Mouse (Mus musculus): ENCODE measurements around the gene Tex26. TPM values are rescaled to one million over a fixed set of nuclear protein-coding genes. Genes with fewer than 3 reads are reported as not detected.

Tex26 gene
- polyA plus RNA-seq, 1 experiment, result 0.34 TPM

DNA sequence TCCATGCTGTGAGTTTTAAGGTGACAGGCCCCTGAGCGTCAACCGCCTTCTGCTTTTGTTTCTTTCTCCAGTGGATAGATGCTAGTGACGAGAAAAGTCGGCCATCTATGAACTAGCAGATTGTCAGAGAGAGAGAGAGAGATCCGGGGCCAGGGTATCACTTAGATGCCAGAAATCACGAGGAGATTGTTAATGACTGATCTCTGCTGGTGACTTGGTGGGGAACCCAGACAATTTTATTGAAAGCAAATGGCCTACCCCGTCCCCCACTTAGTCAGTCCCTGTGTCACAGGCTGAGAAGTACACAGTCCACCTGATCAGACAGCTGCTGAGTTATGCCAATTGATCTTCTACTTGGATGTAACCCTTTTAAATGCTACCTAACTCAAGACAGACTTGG is 9.9 kb downstream of the Tex26 start:
- Histone ChIP-seq H3K4me3 (replicated peaks; ENCODE audit: insufficient read depth, low read depth, low read length) (no peak overlapping the region), H3K27me3 (ENCODE audit: control insufficient read depth, insufficient read depth, low read length) (no peaks in the 10 kb centered on the region; the same call in 1 of the 2 replicates), H3K27ac (ENCODE audit: insufficient read depth, low read length) (no peak overlapping the region), H3K4me1 (ENCODE audit: control insufficient read depth, insufficient read depth, low read length) (peaks cover 8% of the 10 kb centered on the region; the same call in 1 of the 2 replicates)
- TF ChIP-seq POLR2A (IDR thresholded peaks at IDR 0.05; ENCODE audit: borderline replicate concordance, insufficient read depth, low read length) (no peak), CTCF (IDR thresholded peaks at IDR 0.05; ENCODE audit: borderline replicate concordance, insufficient read depth, low read depth, low read length) (no peak)
- 48% methylated on average over 7 of the region's 7 CpGs for WGBS
- DNase-seq, result no peak

DNA sequence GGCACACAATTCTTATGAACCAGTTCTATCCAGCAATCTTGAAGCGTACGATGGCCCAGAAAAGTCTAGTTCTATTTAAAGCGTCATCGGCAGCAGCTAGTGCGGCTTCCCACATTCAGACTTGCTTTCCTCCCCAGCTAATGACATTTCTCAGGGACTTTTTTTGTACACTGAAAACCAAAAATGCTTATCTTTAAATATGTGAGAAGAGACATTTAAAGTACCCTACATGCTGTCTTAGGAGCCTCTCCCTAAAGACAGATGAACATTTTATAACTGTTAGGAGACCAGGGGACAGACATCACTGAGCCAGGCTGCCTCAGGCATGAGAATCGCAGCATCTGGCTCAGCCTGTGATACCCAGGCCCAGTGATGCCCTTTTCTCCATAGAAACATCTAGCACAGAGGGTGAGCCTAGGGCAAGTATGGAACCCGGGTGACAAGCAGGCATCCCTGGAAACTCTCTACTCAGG is 11.8 kb downstream of the Tex26 start:
- WGBS, result 89% methylated on average over 7 of the region's 7 CpGs
- Histone ChIP-seq H3K4me1 (ENCODE audit: control insufficient read depth, insufficient read depth, low read length) (no peaks in the 10 kb centered on the region), H3K27ac (ENCODE audit: insufficient read depth, low read length) (no peak overlapping the region), H3K4me3 (replicated peaks; ENCODE audit: insufficient read depth, low read depth, low read length) (no peak overlapping the region), H3K27me3 (ENCODE audit: control insufficient read depth, insufficient read depth, low read length) (no peaks in the 10 kb centered on the region; the same call in 1 of the 2 replicates)
- no peak for DNase-seq
- TF ChIP-seq POLR2A (IDR thresholded peaks at IDR 0.05; ENCODE audit: borderline replicate concordance, insufficient read depth, low read length) (no peak), CTCF (IDR thresholded peaks at IDR 0.05; ENCODE audit: borderline replicate concordance, insufficient read depth, low read depth, low read length) (no peak)

DNA sequence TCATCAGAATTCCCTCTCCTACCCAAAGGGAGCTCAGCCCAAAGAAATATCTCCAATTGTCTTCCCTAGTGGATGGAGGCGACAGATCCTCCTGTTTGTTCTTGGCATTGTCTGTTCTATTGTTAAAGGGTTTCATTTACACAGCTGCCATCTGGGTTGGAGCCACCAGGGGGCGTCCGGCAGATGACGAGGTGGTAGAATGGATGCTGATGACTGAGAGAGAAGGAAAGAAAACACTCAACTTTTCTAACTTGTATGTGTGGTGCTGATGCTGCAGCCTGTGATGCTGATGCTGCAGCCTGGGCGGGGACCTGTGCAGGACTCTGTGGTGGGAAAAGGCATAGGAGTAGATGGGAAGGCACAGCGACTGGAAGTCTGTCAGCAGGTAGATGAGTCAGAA is 14.8 kb downstream of the Tex26 start:
- Histone ChIP-seq H3K27me3 (ENCODE audit: control insufficient read depth, insufficient read depth, low read length) (no peaks in the 10 kb centered on the region), H3K27ac (ENCODE audit: insufficient read depth, low read length) (no peak overlapping the region), H3K4me3 (replicated peaks; ENCODE audit: insufficient read depth, low read depth, low read length) (no peak overlapping the region), H3K4me1 (ENCODE audit: control insufficient read depth, insufficient read depth, low read length) (no peaks in the 10 kb centered on the region)
- 33% methylated on average over 6 of the region's 6 CpGs for WGBS
- peak; percentile 71 for TF ChIP-seq CTCF (IDR thresholded peaks at IDR 0.05; ENCODE audit: borderline replicate concordance, insufficient read depth, low read depth, low read length)
- TF ChIP-seq POLR2A (IDR thresholded peaks at IDR 0.05; ENCODE audit: borderline replicate concordance, insufficient read depth, low read length), result no peak
- DNase-seq, result peak; percentile 56 to 75

DNA sequence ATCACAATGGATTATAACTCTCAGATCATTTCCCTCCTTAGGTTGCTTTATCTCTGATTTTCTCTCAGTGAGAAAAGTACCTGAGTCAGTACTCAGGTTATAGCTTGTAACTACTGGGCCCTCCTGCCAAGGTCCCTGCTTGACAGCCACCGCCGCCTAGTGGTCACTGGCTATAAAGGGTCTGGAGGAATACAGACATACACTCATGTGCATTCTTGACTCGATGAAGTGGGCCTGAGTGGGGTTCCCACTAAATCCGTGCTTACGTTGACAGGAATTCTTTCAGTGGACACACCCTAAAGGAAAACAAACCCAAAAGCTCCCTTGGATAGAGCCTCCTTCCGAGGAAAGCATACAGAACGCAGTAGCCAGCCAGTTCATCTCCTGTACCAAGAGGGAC is 17.1 kb downstream of the Tex26 start:
- DNase-seq, result no peak
- Histone ChIP-seq H3K4me3 (replicated peaks; ENCODE audit: insufficient read depth, low read depth, low read length) (no peak overlapping the region), H3K4me1 (ENCODE audit: control insufficient read depth, insufficient read depth, low read length) (no peaks in the 10 kb centered on the region), H3K27ac (ENCODE audit: insufficient read depth, low read length) (no peak overlapping the region), H3K27me3 (ENCODE audit: control insufficient read depth, insufficient read depth, low read length) (no peaks in the 10 kb centered on the region)
- 94% methylated on average over 7 of the region's 7 CpGs for WGBS
- TF ChIP-seq POLR2A (IDR thresholded peaks at IDR 0.05; ENCODE audit: borderline replicate concordance, insufficient read depth, low read length), result no peak
- no peak for TF ChIP-seq CTCF (IDR thresholded peaks at IDR 0.05; ENCODE audit: borderline replicate concordance, insufficient read depth, low read depth, low read length)

DNA sequence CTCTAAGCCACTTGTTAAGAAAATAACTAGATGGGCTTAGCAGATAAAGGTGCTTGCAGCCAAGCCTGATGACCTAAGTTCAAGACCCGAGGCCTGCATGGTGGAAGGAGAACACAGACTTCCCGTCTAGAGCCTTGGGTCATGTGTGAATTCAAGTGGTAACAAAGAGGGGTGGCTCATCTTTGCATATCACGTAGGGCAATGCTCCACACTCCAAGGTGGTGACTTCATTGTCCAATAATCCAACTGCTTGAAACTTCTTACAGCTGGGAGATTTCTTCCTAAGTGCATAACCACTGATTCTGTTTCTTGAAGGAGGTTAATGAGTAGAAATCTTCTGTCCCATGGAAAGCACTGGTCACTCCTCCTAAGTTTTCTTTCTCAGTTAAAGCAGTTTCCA is 22.6 kb downstream of the Tex26 start:
- TF ChIP-seq CTCF (IDR thresholded peaks at IDR 0.05; ENCODE audit: borderline replicate concordance, insufficient read depth, low read depth, low read length) (no peak), POLR2A (IDR thresholded peaks at IDR 0.05; ENCODE audit: borderline replicate concordance, insufficient read depth, low read length) (no peak)
- no peak for DNase-seq
- Histone ChIP-seq H3K4me3 (replicated peaks; ENCODE audit: insufficient read depth, low read depth, low read length) (no peak overlapping the region), H3K27ac (ENCODE audit: insufficient read depth, low read length) (no peak overlapping the region), H3K27me3 (ENCODE audit: control insufficient read depth, insufficient read depth, low read length) (no peaks in the 10 kb centered on the region), H3K4me1 (ENCODE audit: control insufficient read depth, insufficient read depth, low read length) (no peaks in the 10 kb centered on the region)
- 88% methylated on average over 3 of the region's 3 CpGs for WGBS

DNA sequence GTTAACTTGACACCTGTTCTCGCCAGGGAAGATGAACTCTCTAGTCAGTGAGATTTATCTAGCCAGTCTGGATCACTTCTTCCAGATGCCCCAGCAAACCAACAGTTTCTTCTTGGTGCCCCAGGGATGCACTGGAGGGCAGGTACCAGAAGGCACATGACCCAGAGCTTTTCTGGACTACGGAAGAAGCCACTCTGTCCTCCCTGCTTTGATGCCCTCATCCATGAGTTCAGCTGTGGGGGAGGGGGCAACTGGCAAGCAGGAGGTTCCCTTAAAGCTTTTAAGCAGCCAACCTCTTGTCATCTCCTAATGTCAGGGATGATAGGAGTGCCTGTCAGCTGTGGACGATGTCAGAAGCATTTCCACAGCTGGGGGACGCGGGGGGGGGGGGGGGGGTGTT is 25.8 kb downstream of the Tex26 start:
- no peak for DNase-seq
- H3K27ac ChIP-seq (ENCODE audit: insufficient read depth, low read length), result no peak overlapping the region
- WGBS, result 34% methylated on average over 5 of the region's 5 CpGs

DNA sequence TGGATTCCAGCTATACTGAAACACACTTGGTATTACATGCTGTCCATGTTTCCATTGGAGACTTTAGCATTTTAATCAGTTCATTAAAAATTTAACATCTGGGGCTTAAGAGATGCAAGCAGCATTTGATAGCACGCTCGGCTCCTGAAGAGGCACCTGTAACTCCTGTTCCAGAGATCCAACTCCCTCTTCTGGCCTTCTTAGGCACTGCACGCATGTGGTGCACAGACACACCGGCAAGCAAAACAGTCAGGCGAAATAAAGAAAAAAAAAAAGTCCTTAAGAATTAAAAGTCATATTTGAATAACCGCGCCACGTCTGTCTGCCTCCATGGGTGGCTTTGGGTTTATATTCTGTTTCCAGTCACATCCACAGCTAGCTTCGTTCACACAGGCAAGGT is 34.7 kb downstream of the Tex26 start:
- TF ChIP-seq CTCF (IDR thresholded peaks at IDR 0.05; ENCODE audit: borderline replicate concordance, insufficient read depth, low read depth, low read length) (no peak), POLR2A (IDR thresholded peaks at IDR 0.05; ENCODE audit: borderline replicate concordance, insufficient read depth, low read length) (no peak)
- no peak for DNase-seq

More for the DNA sequence above, 25.8 kb downstream of the Tex26 start:
- TF ChIP-seq POLR2A (IDR thresholded peaks at IDR 0.05; ENCODE audit: borderline replicate concordance, insufficient read depth, low read length) (no peak), CTCF (IDR thresholded peaks at IDR 0.05; ENCODE audit: borderline replicate concordance, insufficient read depth, low read depth, low read length) (no peak)
- Histone ChIP-seq H3K4me1 (ENCODE audit: control insufficient read depth, insufficient read depth, low read length) (no peaks in the 10 kb centered on the region), H3K4me3 (replicated peaks; ENCODE audit: insufficient read depth, low read depth, low read length) (no peak overlapping the region), H3K27me3 (ENCODE audit: control insufficient read depth, insufficient read depth, low read length) (no peaks in the 10 kb centered on the region)

DNA sequence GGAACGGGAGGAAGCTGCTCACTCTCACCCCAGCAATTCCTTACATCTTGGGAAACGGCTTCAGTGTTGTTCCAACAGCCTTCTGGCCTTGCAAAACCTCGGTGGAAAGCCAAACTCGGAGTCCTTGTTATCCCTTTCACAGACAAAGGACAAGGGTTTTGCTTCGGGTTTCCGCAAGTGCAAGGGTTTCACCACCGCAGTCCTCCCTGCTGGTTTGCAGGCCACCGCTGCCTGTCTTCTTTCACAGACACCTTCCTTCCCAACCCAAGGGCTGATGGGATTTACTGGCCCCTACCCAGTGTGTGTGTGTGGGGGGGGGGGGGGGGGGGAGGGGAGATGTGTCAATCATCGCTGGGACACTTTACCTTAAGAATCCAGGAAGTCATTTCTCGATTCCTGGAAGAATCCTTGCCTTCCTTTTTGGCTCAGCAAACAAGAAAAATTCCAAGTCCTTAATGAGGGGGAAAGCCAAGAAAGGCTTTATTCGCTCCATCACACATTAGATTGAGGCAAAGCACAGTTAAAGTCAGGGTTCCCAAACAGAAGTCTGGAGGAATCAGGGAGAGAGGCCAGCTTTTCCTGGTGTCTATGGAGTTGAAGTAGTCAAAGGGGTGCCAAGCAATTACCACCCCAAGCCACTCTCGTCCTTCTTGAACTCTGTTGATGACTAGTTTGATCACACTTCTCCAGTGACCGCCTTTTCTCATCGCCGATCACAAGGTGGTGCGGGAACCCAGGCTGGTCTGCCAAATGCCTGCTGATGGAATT is 35.4 kb downstream of the Tex26 start:
- H3K4me1 ChIP-seq (ENCODE audit: control insufficient read depth, insufficient read depth, low read length), result no peaks in the 10 kb centered on the region
- WGBS, result 41% methylated on average over 16 of the region's 16 CpGs

More for the DNA sequence above, 34.7 kb downstream of the Tex26 start:
- WGBS, result 96% methylated on average over 9 of the region's 9 CpGs
- Histone ChIP-seq H3K4me3 (replicated peaks; ENCODE audit: insufficient read depth, low read depth, low read length) (no peak overlapping the region), H3K4me1 (ENCODE audit: control insufficient read depth, insufficient read depth, low read length) (no peaks in the 10 kb centered on the region), H3K27me3 (ENCODE audit: control insufficient read depth, insufficient read depth, low read length) (no peaks in the 10 kb centered on the region; the same call in 1 of the 2 replicates), H3K27ac (ENCODE audit: insufficient read depth, low read length) (no peak overlapping the region)

More for the DNA sequence above, 35.4 kb downstream of the Tex26 start:
- H3K4me3 ChIP-seq (replicated peaks; ENCODE audit: insufficient read depth, low read depth, low read length), result no peak overlapping the region
- H3K27ac ChIP-seq (ENCODE audit: insufficient read depth, low read length), result no peak overlapping the region
- H3K27me3 ChIP-seq (ENCODE audit: control insufficient read depth, insufficient read depth, low read length), result no peaks in the 10 kb centered on the region; the same call in 1 of the 2 replicates
- TF ChIP-seq POLR2A (IDR thresholded peaks at IDR 0.05; ENCODE audit: borderline replicate concordance, insufficient read depth, low read length) (no peak), CTCF (IDR thresholded peaks at IDR 0.05; ENCODE audit: borderline replicate concordance, insufficient read depth, low read depth, low read length) (no peak)
- no peak for DNase-seq
